Mouse (Mus musculus) lung, adult 2 months (tissue): Measurements from ENCODE around the gene Spata5. TPM values are rescaled to one million over a fixed set of nuclear protein-coding genes. Genes with fewer than 3 reads are reported as not detected.

Experiments used
- DNase-seq: peaks from one replicate; pipeline ENCODE4 v3.0.0; 2022
- H3K4me1 ChIP-seq: fragments of 200-500 bp; 2 replicates; pipeline ENCODE4 v1.6.1; 2011; ENCODE audit warnings: low read length; ENCODE audit not compliant: control insufficient read depth, insufficient read depth
- H3K4me3 ChIP-seq: fragments of 200-500 bp; replicated peaks from 2 replicates; pipeline ENCODE3; 2011; ENCODE audit warnings: low read depth, mild to moderate bottlenecking, control low read depth, low read length; ENCODE audit errors: extremely low read depth
- CTCF ChIP-seq: fragments of 200-500 bp; IDR thresholded peaks from 2 replicates; pipeline ENCODE4 v1.5.1; 2011; ENCODE audit warnings: mild to moderate bottlenecking, low read length, control low read depth; ENCODE audit not compliant: insufficient read depth
- POLR2A ChIP-seq: fragments of 200-500 bp; IDR thresholded peaks from 2 replicates; pipeline ENCODE4 v1.6.1; 2011; ENCODE audit warnings: low read depth, mild to moderate bottlenecking, control low read depth, low read length, borderline replicate concordance; ENCODE audit errors: extremely low read depth
- WGBS: fragments of 180-500 bp; shearing (Covaris S2); methylation state at CpG from one replicate; pipeline ENCODE4 v1.1.7; 2018; 5-methylcytosine and 5-hydroxymethylcytosine counted together
- polyA plus RNA-seq: library from polyadenylated mRNA; depleted of rRNA; stranded (reverse); fragments of >200 nt; gene quantifications from 2 replicates; pipeline ENCODE4 v1.2.3, GENCODE M21; 2012

The Spata5 gene
- polyA plus RNA-seq, 1 experiment, result 2.4 TPM

GRCm38 (mm10) chr3:37567505-37567904 lies 147.8 kb downstream of the Spata5 start:
- 96% methylated on average over 1 of the region's 1 CpGs for WGBS
- Histone ChIP-seq H3K4me1 (no peaks in the 10 kb centered on the region), H3K4me3 (no peak overlapping the region)
- TF ChIP-seq POLR2A (no peak), CTCF (no peak)
- DNase-seq, result no peak

GRCm38 (mm10) chr3:37568780-37569179 lies 149.1 kb downstream of the Spata5 start:
- WGBS, result 89% methylated on average over 1 of the region's 1 CpGs
- DNase-seq, result no peak
- Histone ChIP-seq H3K4me3 (no peak overlapping the region), H3K4me1 (no peaks in the 10 kb centered on the region)
- no peak for TF ChIP-seq CTCF
- no peak for TF ChIP-seq POLR2A

GRCm38 (mm10) chr3:37569661-37570566 lies 150.2 kb downstream of the Spata5 start:
- WGBS, result 75% methylated on average over 22 of the region's 22 CpGs
- no peak for DNase-seq

GRCm38 (mm10) chr3:37571633-37572032 lies 151.9 kb downstream of the Spata5 start:
- DNase-seq, result no peak
- TF ChIP-seq POLR2A (no peak), CTCF (no peak)
- H3K4me3 ChIP-seq, result no peak overlapping the region
- no peaks in the 10 kb centered on the region for H3K4me1 ChIP-seq
- 61% methylated on average over 4 of the region's 4 CpGs for WGBS

More at GRCm38 (mm10) chr3:37569661-37570566, 150.2 kb downstream of the Spata5 start:
- TF ChIP-seq CTCF (no peak), POLR2A (no peak)
- Histone ChIP-seq H3K4me3 (no peak overlapping the region), H3K4me1 (no peaks in the 10 kb centered on the region)

GRCm38 (mm10) chr3:37572066-37572465 lies 152.4 kb downstream of the Spata5 start:
- 78% methylated on average over 6 of the region's 6 CpGs for WGBS
- no peak overlapping the region for H3K4me3 ChIP-seq
- TF ChIP-seq POLR2A (no peak), CTCF (no peak)
- no peak for DNase-seq
- H3K4me1 ChIP-seq, result no peaks in the 10 kb centered on the region

- no peak for DNase-seq
- no peaks in the 10 kb centered on the region for H3K4me1 ChIP-seq
- TF ChIP-seq POLR2A (no peak), CTCF (no peak)
- no peak overlapping the region for H3K4me3 ChIP-seq
- 97% methylated on average over 6 of the region's 6 CpGs for WGBS
Measured at GRCm38 (mm10) chr3:37576840-37577239, 157.1 kb downstream of the Spata5 start.

- H3K4me3 ChIP-seq, result no peak overlapping the region
- DNase-seq, result no peak
- no peak for TF ChIP-seq CTCF
- no peaks in the 10 kb centered on the region for H3K4me1 ChIP-seq
- WGBS, result 93% methylated on average over 3 of the region's 3 CpGs
Measured at GRCm38 (mm10) chr3:37577706-37578105, 158.0 kb downstream of the Spata5 start.

GRCm38 (mm10) chr3:37584576-37584975 lies 164.9 kb downstream of the Spata5 start:
- 73% methylated on average over 5 of the region's 5 CpGs for WGBS
- no peak for DNase-seq
- TF ChIP-seq CTCF (no peak), POLR2A (no peak)
- H3K4me1 ChIP-seq, result peaks cover 5% of the 10 kb centered on the region
- H3K4me3 ChIP-seq, result no peak overlapping the region

- DNase-seq, result no peak
- WGBS, result 17% methylated on average over 15 of the region's 15 CpGs
- TF ChIP-seq CTCF, result no peak
- no peak for TF ChIP-seq POLR2A
- Histone ChIP-seq H3K4me1 (peaks cover 5% of the 10 kb centered on the region), H3K4me3 (no peak overlapping the region)
Measured at GRCm38 (mm10) chr3:37585967-37586730, 166.5 kb downstream of the Spata5 start.

GRCm38 (mm10) chr3:37586731-37587578 lies 167.3 kb downstream of the Spata5 start:
- H3K4me3 ChIP-seq, result no peak overlapping the region
- DNase-seq, result no peak

More at GRCm38 (mm10) chr3:37586731-37587578, 167.3 kb downstream of the Spata5 start:
- peaks cover 5% of the 10 kb centered on the region for H3K4me1 ChIP-seq
- 41% methylated on average over 16 of the region's 16 CpGs for WGBS
- TF ChIP-seq POLR2A, result no peak
- no peak for TF ChIP-seq CTCF
